Mouse (Mus musculus) left cerebral cortex, postnatal 10 days (tissue): ENCODE measurements around the gene Xkr7. TPM values are rescaled to one million over a fixed set of nuclear protein-coding genes. Genes with fewer than 3 reads are reported as not detected.

Experiments
- total RNA-seq, 2 experiments: library from RNA; stranded (reverse); gene quantifications; 2 replicates each; pipeline ENCODE4 v1.2.3; 2021

The Xkr7 gene
- total RNA-seq, 2 experiments from 2014 or later: 11.8 to 12.4 TPM

Other genes with a start within 250 kb of the Xkr7 start
- 100 to 1,000 TPM; 118 to 123 TPM for gene Bcl2l1, start 200.1 kb upstream of the Xkr7 start, total RNA-seq
- gene Tpx2, start 183.9 kb upstream of the Xkr7 start, total RNA-seq: 1 to 10 TPM; 4.3 to 5.0 TPM
- not detected for gene Mylk2, start 120.5 kb upstream of the Xkr7 start, total RNA-seq
- gene Foxs1, start 98.6 kb upstream of the Xkr7 start, total RNA-seq: 1 to 10 TPM; 1.0 to 1.7 TPM
- gene Dusp15, start 80.2 kb upstream of the Xkr7 start, total RNA-seq: 10 to 100 TPM; 20.1 to 23.6 TPM
- gene Ttll9, start 69.4 kb upstream of the Xkr7 start, total RNA-seq: 1 to 10 TPM; 3.9 to 4.6 TPM
- gene Pdrg1, start 16.4 kb upstream of the Xkr7 start, total RNA-seq: 10 to 100 TPM; 59.8 to 60.9 TPM
- 1 to 10 TPM; 6.8 to 7.1 TPM for gene Ccm2l, start 34.1 kb downstream of the Xkr7 start, total RNA-seq
- 1 to 10 TPM; 2.4 to 3.0 TPM for gene Hck, start 76.6 kb downstream of the Xkr7 start, total RNA-seq
- gene Tm9sf4, start 129.5 kb downstream of the Xkr7 start, total RNA-seq: 100 to 1,000 TPM; 123 to 128 TPM
- gene Tspyl3, start 193.6 kb downstream of the Xkr7 start, total RNA-seq: 10 to 100 TPM; 35.2 to 36.7 TPM
- gene Plagl2, start 209.6 kb downstream of the Xkr7 start, total RNA-seq: 1 to 10 TPM; 4.6 to 5.2 TPM
- gene Pofut1, start 209.7 kb downstream of the Xkr7 start, total RNA-seq: 10 to 100 TPM; 17.5 to 20.5 TPM